Mouse (Mus musculus): ENCODE measurements around the gene Tigd4.
A peak's percentile ranks its signal among the peaks of the same experiment; 100 is the strongest.
"Not testable (repeated sequence)": the region's sequence is repeated elsewhere in the genome, so short reads cannot be mapped to it uniquely, and the experiment has no call there.

The Tigd4 gene

DNA sequence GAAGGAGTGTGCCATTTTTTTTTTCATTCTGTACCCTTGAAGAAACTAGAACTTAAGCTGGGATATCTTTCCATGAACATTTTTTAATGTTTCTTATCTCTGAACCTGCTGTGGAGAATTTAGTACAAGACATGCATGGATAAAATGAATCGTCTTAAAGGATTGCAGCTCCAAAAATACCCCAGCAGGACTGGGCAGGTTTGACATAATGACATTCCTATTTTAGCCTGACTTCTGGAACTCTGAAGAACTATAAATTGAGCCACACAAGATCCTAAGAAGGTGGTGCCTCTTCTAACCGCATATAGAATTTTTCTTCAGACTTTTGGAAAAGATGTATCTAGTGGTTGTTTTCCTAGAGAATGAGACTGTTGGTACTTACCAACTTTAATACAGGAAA lies at the start of gene Tigd4:
Tigd4 (plus strand) TSS at position 301 of the 400 bp plus-strand sequence.
- DNase-seq (ENCODE audit: low read depth, low spot score): no peak

DNA sequence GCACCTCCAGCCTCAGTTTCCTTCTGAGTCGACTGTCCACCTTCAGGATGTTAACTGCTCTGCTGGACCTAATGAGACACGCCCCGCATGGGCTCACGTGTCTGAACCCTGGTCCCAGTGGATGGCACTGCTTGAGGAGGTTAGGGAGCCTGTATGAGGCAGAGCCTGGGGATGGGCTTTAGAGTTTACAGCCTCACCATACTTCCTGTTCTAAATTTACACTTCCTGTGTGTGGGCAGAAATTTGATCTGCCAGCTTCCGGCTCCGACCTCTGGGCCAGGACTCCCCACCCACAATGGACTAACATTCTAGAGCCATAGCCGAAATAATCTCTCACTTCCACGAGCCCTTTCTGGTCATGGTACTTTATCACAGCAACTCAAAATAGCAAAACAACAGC lies 46.2 kb upstream of the Tigd4 start:
- DNase-seq (ENCODE audit: low read depth, low spot score): no peak

DNA sequence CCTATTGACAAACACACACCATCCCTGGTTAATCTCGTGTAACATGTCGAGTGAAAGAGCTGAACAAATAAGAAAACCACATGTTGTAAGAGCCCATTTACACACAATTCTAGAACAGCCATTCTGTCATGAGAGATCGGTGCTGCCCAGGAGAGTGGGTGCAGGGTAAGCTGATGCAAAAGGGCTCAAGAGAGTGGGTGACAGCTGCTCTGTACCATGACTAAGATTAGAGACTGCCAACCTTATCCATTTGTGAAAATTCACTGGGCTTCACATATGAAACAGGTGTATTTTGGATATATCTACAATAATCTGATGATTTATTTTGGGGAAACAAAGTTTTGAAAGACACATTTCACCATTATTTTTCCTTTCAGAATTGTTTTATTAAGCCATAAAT lies 37.6 kb upstream of the Tigd4 start:
- DNase-seq (ENCODE audit: low read depth, low spot score): no peak

DNA sequence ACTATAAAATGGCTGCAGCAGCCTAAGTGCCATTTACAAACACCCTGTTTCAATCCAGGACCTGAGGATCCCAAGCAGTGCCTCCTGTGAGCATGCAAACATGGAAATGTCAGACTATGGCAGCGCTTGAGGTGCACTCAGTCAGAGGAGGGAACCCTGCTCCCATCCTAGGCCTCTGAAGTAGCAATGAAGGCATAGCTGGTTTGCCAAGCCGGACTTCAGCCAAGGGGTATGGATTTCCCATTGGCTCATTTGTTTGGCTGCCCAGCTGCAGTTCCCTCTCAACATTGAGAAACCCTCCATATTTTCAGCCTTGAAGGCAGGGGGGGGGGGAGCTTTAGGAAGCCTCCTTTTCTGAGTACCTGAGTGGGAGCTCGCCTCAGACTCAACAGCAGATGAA lies 35.1 kb upstream of the Tigd4 start:
- peak; percentile 56 for DNase-seq (ENCODE audit: low read depth, low spot score)

DNA sequence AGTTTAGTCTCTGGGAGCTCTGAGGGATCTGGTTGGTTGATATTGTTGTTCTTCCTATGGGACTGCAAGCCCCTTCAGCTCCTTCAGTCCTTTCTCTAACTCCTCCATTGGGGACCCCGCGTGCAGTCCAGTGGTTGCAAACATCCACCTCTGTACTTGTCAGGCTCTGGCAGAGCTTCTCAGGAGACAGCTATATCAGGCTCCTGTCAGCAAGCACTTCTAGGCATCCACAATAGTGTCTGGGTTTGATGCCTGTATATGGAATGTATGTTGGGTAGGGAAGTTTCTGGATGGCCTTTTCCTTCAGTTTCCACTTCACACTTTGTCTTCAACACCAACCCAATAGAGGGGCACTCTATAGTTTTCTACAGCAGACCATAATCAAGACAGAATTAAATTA lies 30.5 kb upstream of the Tigd4 start:
- DNase-seq (ENCODE audit: low read depth, low spot score): not testable (repeated sequence)

DNA sequence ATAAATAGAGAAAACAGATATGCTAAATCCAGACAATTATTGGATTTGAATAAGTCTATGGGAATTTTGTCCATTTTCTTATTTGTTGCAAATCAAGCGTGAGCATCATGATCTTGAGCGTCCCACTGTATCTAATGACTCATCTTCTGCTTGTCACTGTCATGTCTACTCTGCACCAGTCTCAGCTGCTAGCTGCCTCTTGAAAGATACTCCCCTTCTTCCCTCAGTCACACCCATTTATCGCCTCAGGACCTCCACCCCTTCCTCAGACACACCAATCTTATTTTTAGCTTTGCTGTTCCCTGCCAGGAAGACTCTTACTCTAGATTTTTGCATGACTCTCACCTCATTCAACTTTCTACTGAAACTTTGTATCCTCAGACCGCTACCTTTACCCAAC lies 30.0 kb upstream of the Tigd4 start:
- no peak for DNase-seq (ENCODE audit: low read depth, low spot score)

DNA sequence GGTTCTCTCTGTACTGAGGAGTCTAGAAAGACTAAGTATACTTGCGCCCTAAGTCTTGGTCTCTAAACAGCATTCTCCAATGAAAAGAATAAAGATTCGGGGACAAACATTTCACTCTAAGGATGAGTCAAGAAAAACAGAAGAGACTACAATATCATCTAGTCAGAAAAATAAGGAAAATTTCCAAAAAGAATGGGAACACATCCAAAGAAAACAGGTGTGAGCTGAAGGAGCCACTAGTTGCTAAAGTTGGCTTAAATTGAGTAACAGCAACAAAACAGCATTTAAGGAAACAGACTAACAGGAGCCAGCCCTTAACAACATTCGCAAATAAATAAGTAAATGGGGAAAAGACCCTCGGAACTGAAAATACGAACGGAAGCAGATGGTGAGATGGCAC lies 24.8 kb upstream of the Tigd4 start:
- DNase-seq (ENCODE audit: low read depth, low spot score): no peak

DNA sequence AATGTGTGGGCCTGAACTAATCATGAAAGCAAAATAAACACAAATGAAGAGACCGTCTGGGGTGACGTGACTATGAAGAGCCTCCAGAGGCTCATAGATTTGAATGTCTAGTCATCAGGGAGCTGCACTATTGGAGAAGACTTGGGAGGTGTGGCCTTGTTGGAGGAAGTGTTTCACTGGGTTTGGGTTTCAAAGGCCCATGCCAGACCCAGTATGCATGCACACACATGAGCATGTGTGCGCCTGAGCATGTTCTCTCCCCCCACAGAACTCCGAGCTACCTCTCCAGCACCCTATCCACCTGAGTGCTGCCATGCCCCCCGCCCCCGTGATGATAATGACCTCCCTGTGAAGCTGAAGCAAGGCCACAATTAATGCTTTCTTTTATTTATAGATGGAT lies 23.8 kb upstream of the Tigd4 start:
- no peak for DNase-seq (ENCODE audit: low read depth, low spot score)

DNA sequence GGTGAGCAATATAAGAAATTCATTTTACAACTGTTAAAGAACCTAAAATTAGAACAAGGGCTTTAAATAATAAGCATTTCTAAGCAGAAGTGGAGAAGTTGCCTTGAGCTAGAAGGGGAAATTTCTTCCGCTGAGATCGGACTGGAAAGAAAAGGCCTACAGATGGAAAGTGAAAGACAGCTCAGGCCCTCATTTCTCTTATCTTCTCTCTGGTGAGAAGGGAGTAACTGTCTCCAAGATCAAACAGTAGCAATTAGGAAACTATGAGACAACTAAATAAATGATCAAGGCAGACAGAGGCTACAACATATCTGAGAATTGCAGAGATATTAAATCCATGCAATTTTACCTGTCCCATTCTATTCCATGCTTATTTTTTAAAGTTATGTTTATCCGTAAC lies 22.9 kb upstream of the Tigd4 start:
- no peak for DNase-seq (ENCODE audit: low read depth, low spot score)

DNA sequence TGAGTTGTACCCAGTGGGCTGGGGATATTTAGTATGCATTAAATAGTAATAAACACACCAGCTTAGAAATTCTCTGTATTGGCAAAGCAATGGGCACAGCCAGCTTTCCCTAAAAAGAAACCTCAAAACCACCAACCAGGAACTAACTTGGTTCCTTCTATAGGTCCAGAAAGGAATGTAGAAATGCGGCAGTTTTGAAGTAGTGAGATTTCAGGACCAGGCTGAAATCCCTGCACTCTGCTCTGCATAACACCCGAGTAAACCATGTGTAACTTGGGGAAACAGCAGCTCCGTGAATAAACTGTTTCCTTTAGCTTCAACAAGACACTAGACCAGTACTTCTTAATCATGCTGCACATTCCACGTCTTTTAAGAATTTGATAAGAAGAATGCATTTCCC lies 12.7 kb upstream of the Tigd4 start:
- DNase-seq (ENCODE audit: low read depth, low spot score): no peak

DNA sequence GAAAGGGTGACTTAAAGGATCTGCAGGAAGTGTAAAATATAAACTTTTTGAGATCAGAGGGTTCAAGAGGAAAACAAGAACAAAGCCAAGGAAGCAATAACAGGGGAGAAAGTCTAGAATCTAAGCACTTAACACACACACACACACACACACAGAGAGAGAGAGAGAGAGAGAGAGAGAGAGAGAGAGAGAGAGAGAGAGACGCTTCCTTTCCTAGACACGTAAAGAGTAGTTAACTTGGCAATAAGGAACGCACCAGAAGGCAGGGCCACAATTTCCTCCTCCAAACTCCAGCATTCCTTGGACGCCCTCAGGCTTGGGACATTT lies 11.7 kb upstream of the Tigd4 start:
- DNase-seq (ENCODE audit: low read depth, low spot score): no peak

DNA sequence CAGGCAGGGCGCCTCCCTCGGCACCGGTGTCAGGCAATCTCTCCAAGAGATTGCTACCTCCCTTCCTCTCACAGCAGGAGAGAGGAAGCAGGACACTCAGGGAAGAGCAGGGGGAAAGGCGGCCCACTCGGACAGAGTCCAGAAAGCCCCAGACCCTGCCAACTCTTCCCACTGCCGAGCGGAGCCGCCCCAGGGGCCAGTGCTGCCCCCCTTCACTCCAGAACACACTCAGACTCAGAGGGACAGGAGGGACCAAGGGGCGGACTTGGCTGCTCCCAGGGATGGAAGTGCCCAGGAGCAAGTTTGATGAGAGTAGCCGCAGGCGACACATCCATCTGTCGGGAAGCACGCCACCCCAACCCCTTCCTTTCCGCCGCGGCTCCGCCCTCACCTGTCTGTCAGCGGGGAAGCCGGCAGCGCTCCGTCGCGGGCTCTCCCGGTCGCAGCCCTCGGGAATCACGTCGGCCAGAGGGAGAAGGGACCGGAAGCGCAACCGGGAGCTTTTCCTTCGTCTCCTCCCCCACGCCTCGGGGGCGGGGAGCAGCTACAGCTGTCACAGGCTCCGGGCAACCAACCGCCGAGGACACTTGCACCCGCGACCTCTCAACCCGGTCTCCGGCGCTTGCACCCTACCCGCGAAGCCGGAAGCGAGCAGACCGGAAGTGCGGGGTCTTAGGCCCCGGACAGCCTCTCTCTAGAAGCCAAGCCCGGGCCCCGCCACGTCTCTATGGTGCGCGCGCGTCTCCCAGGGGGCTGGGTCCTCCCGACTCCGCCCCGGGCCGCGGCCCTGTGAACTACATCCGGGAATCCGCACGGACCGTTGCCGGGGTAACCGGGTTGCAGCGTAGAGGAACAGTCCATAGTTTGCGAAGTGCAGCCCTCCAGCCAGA lies 11.1 kb upstream of the Tigd4 start, which contains the start of gene Arfip1:
Arfip1 (minus strand) TSS at position 603 of the 890 bp plus-strand sequence.
- peak; percentile 93 for DNase-seq (ENCODE audit: low read depth, low spot score)

DNA sequence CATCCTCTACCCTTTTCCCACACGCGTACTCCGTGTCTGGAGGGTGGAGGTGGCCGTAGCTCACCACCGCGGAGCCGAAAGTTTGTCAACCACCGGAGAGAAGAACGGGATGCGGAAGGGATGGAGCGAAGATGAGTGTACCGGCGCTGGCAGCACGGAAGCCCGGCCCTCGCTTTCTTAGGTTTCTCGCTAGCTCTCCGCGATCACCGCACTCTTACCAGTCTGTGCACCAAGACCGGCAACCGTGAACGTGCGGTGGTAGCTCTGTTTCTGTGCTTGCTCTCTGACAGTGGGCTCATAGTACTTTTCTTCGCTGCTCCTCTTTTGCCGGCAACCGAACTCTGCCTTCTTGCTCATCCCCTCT lies 10.5 kb upstream of the Tigd4 start:
- no peak for DNase-seq (ENCODE audit: low read depth, low spot score)

DNA sequence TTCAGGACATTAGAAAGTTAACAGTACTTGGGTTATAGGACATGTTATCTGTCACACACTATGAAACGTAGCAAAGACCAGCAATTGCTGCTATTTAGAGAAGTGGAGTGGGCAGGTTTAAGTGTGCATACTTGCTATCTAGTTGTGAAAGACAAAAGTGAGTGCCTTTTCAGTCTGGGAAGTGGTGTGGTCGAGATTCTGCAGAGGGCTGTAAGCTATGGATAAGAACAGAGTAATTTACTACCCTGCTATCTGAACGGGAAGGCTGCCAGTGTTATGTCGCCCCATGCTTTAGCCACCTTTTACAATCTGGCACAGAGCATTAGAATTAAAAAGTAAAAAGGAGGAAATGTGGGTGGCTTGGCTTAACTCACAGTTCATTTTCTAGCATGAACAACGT lies 6.6 kb upstream of the Tigd4 start:
- no peak for DNase-seq (ENCODE audit: low read depth, low spot score)

DNA sequence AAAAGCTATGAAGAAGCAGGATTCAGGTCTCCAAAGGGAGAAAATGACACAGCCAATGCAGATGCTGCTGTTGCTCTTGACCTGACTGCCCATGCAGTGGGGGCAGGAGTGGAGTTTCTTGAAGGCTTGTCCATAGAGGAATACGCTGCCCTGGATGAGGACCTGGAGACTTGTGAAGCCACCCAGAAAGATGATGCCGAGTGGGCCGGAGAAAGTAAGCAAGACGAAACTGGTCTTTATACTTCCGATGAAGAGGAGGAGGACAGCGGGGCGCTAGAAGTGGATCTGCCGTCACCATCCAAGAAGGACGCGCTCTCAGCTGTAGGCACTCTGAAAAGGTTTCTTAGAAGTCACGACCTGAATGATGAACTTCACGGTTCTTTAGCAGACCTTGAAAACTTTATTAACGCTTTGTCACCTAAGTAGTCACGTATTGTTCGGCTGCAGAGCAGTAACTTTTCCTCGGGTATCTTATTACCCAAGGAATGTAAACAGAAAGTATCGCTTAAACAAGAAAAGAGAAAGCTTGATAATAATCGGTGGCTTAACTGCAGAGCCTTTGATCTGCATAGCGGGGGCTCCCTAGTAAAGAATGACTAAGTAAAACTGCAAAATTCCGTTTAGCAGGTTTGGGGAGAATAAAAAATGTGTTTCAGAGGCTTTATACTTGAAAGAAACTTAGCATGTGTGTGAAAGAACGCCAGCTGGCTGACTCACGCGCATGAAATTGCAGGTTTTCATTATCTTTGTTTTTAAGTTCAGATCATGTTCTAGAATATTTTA lies 1.7 kb downstream of the Tigd4 start:
- no peak for DNase-seq (ENCODE audit: low read depth, low spot score)

DNA sequence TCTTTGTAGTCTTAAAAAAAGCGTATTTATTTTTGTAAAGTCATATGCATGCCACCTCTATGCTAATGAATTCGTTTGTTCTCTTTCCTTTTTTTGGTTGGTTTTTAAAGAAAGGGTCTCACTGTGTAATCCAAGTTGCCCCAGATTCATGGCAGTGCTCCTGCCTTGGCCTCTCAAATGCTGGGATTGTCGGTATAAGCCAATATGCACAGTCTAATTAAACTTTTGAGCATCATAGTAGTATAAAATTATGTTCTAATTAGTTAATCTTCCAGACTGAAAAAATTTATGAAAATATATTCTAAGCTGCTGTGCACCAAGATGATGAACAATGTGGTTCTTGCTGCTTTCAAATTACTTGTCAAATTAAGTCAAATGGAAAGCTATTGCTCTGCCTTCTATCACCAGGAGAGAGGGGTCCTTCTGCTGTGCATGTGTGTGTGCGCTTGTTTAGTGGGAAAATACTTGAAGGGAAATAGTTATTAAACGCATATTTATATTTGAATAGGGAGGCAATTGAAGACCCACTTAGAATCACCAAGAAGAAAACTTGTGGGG lies 2.4 kb downstream of the Tigd4 start:
- no peak for DNase-seq (ENCODE audit: low read depth, low spot score)

DNA sequence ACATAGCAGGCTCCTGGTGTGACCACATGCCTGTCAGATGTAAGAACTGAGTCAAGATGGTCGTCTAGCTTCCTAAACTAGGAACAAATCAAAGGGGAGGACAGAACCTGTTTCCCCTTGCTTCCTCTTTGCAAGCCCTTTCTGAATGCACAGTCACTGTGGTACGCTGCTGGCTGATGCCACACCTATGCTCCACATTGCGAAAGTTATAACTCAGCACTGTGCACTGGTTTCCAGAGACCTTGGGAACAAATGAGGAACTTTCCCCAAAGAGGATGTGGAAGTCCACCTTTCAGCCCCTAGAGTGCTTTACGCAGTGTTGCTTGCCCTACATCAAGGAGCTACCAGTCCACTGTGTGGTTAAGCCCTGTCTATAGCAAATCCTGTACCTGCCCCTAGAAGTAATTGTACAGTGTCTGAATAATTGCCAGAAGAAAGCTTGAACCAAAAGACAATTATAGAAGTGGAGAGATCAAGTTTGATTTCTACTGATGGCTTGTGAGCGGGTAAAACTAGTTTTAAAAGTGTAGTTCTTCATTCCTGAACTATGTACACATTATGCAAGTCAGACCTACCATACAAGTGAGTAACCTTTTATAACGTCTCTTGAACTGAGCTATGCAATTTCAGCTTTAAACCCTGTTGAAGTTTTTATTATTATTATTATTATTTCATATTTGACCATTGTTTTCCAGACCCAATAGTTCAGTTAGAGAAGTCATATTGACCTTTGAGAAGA lies 4.8 kb downstream of the Tigd4 start:
- DNase-seq (ENCODE audit: low read depth, low spot score): no peak

DNA sequence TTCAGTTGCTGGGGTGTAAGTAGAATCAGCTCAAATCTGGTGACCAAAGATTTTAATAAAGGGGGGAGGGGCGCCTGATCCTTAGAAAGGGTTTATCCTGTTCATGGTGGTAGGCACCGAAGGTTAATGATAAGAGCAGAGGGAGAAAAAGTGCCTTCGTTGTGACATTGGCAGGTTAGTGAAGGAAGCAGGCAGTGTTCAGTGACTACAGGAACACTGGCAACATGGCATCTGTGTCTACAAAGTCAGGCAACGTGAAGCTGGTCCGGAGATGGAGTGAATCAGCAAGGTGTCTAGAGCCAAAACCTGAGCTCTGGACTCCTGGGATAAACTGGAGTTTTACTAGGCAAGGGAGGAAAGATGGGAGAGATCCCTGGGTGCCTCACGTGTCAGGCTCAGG lies 5.4 kb downstream of the Tigd4 start:
- DNase-seq (ENCODE audit: low read depth, low spot score): no peak

DNA sequence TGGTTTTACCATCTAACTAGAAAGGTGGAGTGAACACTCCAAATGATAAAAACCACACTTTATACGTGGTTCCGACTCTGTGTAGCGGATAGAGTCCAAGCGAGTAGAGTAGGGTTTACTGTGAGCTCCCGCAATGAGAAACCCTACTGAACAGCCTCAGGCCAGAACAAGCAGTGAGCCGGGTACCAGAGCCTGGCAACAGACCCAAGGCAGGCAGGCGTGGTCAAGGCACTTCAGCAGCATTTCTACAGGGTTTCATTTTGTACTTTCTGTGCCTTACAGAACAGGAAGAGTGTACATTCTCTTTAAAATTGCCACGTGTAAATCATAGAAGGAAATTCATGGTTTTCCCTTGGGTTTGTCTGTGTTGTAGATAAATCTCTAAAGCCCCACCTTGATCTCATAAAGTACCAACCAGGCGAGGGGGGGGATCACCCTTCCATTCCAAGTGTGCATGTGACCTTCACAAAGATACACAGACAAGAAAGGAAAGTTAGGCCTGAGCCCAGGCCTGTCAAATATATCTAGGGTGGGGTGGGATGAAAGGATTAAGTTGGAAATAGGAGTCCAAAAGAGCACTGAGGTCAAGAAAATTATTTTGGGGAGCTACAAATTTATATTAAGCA lies 8.6 kb downstream of the Tigd4 start:
- no peak for DNase-seq (ENCODE audit: low read depth, low spot score)

DNA sequence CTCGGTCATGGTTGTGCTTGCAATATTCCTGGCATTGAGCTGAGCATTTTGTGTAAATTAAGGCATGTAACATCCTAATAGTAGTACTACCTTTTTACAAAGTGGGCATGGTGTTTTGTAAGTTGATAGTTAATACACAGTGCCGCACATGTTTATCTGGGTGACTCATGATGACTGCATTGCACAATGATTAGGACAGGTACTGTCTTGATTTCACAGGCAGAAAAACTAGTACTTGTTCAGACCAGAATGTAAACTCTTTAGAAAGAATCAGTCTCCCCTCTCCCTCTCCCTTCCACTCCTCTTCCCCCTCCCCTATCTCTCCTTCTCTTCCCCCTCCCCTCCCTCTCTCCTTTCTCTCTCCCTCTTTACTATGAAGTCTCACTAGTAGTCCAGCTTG lies 9.4 kb downstream of the Tigd4 start:
- DNase-seq (ENCODE audit: low read depth, low spot score): no peak

DNA sequence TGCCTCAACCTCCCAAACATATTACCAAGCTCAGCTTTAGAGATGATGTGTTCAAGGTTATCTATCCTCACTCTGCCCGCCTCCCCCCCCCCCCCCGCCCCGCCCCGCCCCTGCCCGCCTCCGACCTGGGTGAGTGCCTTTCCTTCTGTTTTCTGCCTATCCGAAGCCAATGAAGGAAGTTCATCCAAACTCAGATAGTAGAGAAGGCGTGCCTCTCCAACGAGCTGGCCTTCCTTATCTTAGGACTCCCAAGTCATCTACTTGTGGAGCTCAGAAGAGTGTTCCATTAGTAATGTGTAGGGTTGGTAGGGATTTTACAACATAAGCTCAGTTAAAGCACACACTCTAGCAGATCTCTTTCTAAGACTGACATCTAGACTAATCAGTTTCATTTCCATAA lies 9.8 kb downstream of the Tigd4 start:
- no peak for DNase-seq (ENCODE audit: low read depth, low spot score)

All from skeletal muscle tissue, adult 2 months (tissue).